Mouse (Mus musculus) MN1 (cell line): ENCODE data around the gene Ccdc47.
A peak's percentile ranks its signal among the peaks of the same experiment; 100 is the strongest.
"Not testable (repeated sequence)": the region's sequence is repeated elsewhere in the genome, so short reads cannot be mapped to it uniquely, and the experiment has no call there.

Experiments
- DNase-seq: peaks from one replicate; pipeline ENCODE4 v3.0.0-alpha.2; 2016; ENCODE audit warnings: low spot score

Ccdc47 gene

GRCm38 (mm10) chr11:106215927-106216729 is at the start of gene Ccdc47:
TSS of gene Ccdc47 (minus strand) at chr11:106216344.
- peak; percentile 98 for DNase-seq

- DNase-seq = no peak
Measured at GRCm38 (mm10) chr11:106265570-106265969, 49.4 kb upstream of the Ccdc47 start.

GRCm38 (mm10) chr11:106264988-106265387 is 48.8 kb upstream of the Ccdc47 start:
- no peak for DNase-seq

GRCm38 (mm10) chr11:106263963-106264362 is 47.8 kb upstream of the Ccdc47 start:
- DNase-seq = no peak

GRCm38 (mm10) chr11:106260826-106261450 is 44.8 kb upstream of the Ccdc47 start:
- no peak for DNase-seq

GRCm38 (mm10) chr11:106256775-106257174 is 40.6 kb upstream of the Ccdc47 start:
- DNase-seq = no peak

GRCm38 (mm10) chr11:106255685-106256451 is 39.7 kb upstream of the Ccdc47 start, which contains the start of the genes Ftsj3 and Psmc5:
TSS of gene Ftsj3 (minus strand) at chr11:106256079.
TSS of gene Psmc5 (plus strand) at chr11:106256154.
- peak; percentile 95 for DNase-seq

- peak; percentile 56 for DNase-seq
Measured at GRCm38 (mm10) chr11:106255174-106255573, 39.0 kb upstream of the Ccdc47 start.

- DNase-seq = no peak
Measured at GRCm38 (mm10) chr11:106254767-106255166, 38.6 kb upstream of the Ccdc47 start.

- no peak for DNase-seq
Measured at GRCm38 (mm10) chr11:106249326-106249725, 33.2 kb upstream of the Ccdc47 start.

- DNase-seq = peak; percentile 19
Measured at GRCm38 (mm10) chr11:106246834-106247233, 30.7 kb upstream of the Ccdc47 start.

- not testable (repeated sequence) for DNase-seq
Measured at GRCm38 (mm10) chr11:106233978-106234377, 17.8 kb upstream of the Ccdc47 start.

GRCm38 (mm10) chr11:106220603-106221002 is 4.5 kb upstream of the Ccdc47 start:
- DNase-seq = no peak

GRCm38 (mm10) chr11:106216730-106217490 is 766 bp upstream of the Ccdc47 start, which contains the start of gene Ddx42:
TSS of gene Ddx42 (plus strand) at chr11:106216926.
- DNase-seq = peak; percentile 95

- peak; percentile 62 for DNase-seq
Measured at GRCm38 (mm10) chr11:106215450-106215859, 689 bp downstream of the Ccdc47 start.

GRCm38 (mm10) chr11:106214856-106215255 is 1.3 kb downstream of the Ccdc47 start:
- DNase-seq = no peak

- peak; percentile 40 for DNase-seq
Measured at GRCm38 (mm10) chr11:106212771-106213170, 3.4 kb downstream of the Ccdc47 start.

- no peak for DNase-seq
Measured at GRCm38 (mm10) chr11:106202123-106202465, 14.1 kb downstream of the Ccdc47 start, which contains the start of gene Strada. TSS of gene Strada (minus strand) at chr11:106202168.

- DNase-seq = no peak
Measured at GRCm38 (mm10) chr11:106201337-106202122, 14.6 kb downstream of the Ccdc47 start.

- peak; percentile 26 for DNase-seq
Measured at GRCm38 (mm10) chr11:106200756-106201155, 15.4 kb downstream of the Ccdc47 start.

- not testable (repeated sequence) for DNase-seq
Measured at GRCm38 (mm10) chr11:106199997-106200396, 16.1 kb downstream of the Ccdc47 start.
